Mouse (Mus musculus) hindbrain, embryonic 15.5 days (tissue): Measurements from ENCODE around the gene Cdca5. TPM values are rescaled to one million over a fixed set of nuclear protein-coding genes. Genes with fewer than 3 reads are reported as not detected.
"Not testable (repeated sequence)": the region's sequence is repeated elsewhere in the genome, so short reads cannot be mapped to it uniquely, and the experiment has no call there.

Experiments used
- ATAC-seq: fragments of 200-750 bp; cut with Nextera tagmentation; 2 replicates; pipeline ENCODE4 v1.8.0; 2017; ENCODE audit warnings: low read depth, moderate number of reproducible peaks, moderate TSS enrichment; ENCODE audit not compliant: low FRiP score
- H3K27ac ChIP-seq: fragments of 300-500 bp; sonication (generic); replicated peaks from 2 replicates; pipeline ENCODE4 v1.5.1; 2015; ENCODE audit warnings: mild to moderate bottlenecking, inconsistent platforms
- H3K27me3 ChIP-seq: fragments of 300-500 bp; sonication (generic); 2 replicates; pipeline ENCODE4 v1.6.1; 2015; ENCODE audit warnings: control low read depth, inconsistent platforms
- H3K36me3 ChIP-seq: fragments of 300-500 bp; sonication (generic); 2 replicates; pipeline ENCODE4 v1.6.1; 2015; ENCODE audit warnings: control low read depth, inconsistent platforms
- H3K4me1 ChIP-seq: fragments of 300-500 bp; sonication (generic); replicated peaks from 2 replicates; pipeline ENCODE4 v1.6.1; 2015; ENCODE audit warnings: control low read depth, inconsistent platforms
- H3K4me2 ChIP-seq: fragments of 300-500 bp; sonication (generic); 2 replicates; pipeline ENCODE4 v1.6.1; 2015; ENCODE audit warnings: moderate library complexity, mild to moderate bottlenecking, inconsistent platforms
- H3K4me3 ChIP-seq: fragments of 300-500 bp; sonication (generic); 2 replicates; pipeline ENCODE4 v1.5.1; 2015; ENCODE audit warnings: mild to moderate bottlenecking, inconsistent platforms
- H3K9ac ChIP-seq: fragments of 300-500 bp; sonication (generic); 2 replicates; pipeline ENCODE4 v1.6.1; 2015; ENCODE audit warnings: inconsistent platforms
- H3K9me3 ChIP-seq: fragments of 300-500 bp; sonication (generic); 2 replicates; pipeline ENCODE4 v1.6.1; 2016; ENCODE audit warnings: control low read depth, inconsistent platforms
- WGBS: fragments of 180-500 bp; shearing (Covaris S2); methylation state at CpG from one replicate; pipeline ENCODE4 v1.1.7; 2015; 5-methylcytosine and 5-hydroxymethylcytosine counted together
- polyA plus RNA-seq: library from polyadenylated mRNA; unstranded; fragments of >200 nt; fragmentation: Nextera tagmentation; extraction: Ambion mirVana; gene quantifications from 2 replicates; pipeline ENCODE4 v1.2.1, GENCODE M21; 2015

Cdca5 gene
- polyA plus RNA-seq, 1 experiment from 2014 or later, result 8.4 TPM

DNA sequence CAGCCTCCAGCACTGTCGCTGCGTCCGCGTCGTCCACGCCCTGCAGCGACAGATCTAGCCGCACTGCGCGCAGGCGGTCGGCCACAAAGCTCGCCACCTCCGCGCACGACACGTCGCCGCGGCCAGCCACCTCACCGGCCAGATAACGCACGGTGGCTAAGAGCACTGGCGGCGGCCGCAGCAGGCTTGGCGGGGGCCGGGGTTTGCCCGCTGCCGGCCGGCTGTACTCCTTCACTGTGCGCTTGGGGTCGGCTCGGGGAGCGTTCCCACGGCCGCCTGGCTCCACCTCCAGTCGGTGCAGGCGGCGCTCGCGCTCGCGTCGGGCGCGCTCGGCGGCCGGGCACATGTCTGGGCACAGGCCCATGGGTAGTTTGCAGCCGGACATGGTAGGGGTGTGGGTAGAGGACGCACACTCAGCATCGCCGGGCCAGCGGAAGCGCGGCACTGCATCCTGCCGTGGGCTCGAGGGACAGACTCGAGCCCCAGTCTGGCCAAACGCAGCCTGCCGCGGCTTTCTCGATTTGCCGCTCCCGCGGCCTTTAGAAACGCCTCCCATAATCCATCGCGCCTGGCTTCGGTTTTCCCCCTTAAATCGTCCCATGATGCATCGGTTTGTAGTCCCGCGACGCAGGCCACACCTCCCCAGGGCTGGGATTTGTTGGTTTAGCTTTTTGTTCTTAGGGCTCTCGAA is 33.3 kb downstream of the Cdca5 start, which contains the start of gene Sac3d1:
Sac3d1 (minus strand) TSS at position 665 of the 691 bp plus-strand sequence.
- Histone ChIP-seq H3K9me3 (no peaks in the 10 kb centered on the region), H3K36me3 (peaks cover 25% of the 10 kb centered on the region), H3K4me1 (peaks cover 26% of the 10 kb centered on the region), H3K9ac (peak within 1 kb of the TSS; percentile 74), H3K27ac (peak within 1 kb of the TSS; percentile 92), H3K4me2 (peak within 1 kb of the TSS; percentile 83), H3K4me3 (peak within 1 kb of the TSS; percentile 87), H3K27me3 (no peaks in the 10 kb centered on the region)
- under 1% methylated on average over 77 of the region's 77 CpGs for WGBS
- ATAC-seq, result peak; percentile 93

DNA sequence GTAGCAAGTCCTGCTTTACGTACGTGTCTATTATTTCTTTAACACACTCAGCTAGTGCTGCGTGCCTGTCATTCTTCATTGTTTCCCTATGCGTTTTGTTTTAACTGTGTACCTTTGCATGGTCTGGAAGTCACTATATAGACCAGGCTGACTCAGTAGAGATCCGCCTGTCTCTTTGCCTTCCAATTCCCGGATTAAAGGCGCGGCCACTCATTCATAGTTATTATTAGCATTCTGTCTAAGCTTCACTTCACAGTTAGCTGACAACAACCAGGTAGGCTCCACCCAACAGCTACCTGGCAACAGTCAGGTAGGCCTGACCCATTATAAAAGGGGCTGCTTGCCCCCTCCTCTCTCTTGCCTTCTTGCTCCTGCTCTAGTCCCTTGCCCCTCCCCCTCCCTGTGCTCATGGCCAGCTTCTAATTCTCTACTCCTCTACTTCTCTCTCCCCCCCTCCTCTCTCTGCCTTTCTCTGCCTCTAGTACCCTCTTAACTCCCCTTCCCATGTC is 33.9 kb downstream of the Cdca5 start:
- peaks cover 22% of the 10 kb centered on the region for H3K36me3 ChIP-seq
- no peaks in the 10 kb centered on the region for H3K27me3 ChIP-seq
- H3K9me3 ChIP-seq, result no peaks in the 10 kb centered on the region

DNA sequence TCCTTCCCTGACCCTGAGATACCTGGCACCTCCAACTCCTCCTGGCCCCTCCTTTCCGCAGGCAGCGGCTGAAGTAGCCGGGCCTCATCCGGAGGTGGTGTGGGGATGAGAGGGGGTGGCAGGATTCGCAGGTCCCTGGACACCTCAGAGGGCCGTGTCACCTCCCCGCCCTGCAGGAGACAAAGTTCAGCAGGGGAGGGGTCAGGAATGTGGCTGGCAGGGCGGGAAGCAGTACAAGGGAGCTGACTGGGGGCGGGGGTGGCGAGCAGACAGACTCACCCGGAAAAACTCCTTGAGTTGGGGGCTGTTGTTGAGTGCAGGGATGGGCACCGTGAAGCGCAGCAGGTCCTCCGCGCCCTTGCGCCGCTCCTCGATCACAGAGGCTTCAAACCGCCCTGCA is 37.0 kb downstream of the Cdca5 start:
- Histone ChIP-seq H3K27me3 (no peaks in the 10 kb centered on the region), H3K4me2 (no peak overlapping the region), H3K4me3 (no peak overlapping the region), H3K4me1 (peaks cover 25% of the 10 kb centered on the region), H3K27ac (no peak overlapping the region), H3K9ac (no peak overlapping the region), H3K9me3 (no peaks in the 10 kb centered on the region), H3K36me3 (no peaks in the 10 kb centered on the region)
- no peak for ATAC-seq
- 22% methylated on average over 17 of the region's 19 CpGs for WGBS

More for the DNA sequence above, 33.9 kb downstream of the Cdca5 start:
- H3K4me2 ChIP-seq, result peak overlapping the region; percentile 83
- H3K27ac ChIP-seq, result peak overlapping the region; percentile 92
- peak overlapping the region; percentile 87 for H3K4me3 ChIP-seq
- peak overlapping the region; percentile 74 for H3K9ac ChIP-seq
- ATAC-seq, result peak; percentile 60
- WGBS, result 1% methylated on average over 8 of the region's 8 CpGs
- H3K4me1 ChIP-seq, result peaks cover 28% of the 10 kb centered on the region

DNA sequence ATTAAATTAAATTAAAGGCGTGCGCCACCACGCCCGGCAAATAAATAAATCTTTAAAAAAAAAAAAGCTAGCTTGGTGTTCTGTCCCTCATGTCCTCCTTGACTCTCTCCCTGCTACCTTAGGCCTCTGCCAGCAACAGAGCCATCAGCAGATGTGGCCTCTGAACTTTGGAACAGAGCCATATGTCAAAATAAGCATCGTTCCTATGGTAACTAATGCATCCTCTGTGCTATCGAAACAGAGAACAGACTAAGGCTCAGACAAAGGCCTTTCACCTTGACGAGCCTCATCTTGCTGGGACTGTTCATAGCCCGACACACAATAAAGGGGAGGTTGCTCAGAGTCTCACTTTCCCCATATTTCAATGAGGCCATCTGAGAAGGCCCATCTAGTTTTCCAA is 38.5 kb downstream of the Cdca5 start:
- peaks cover 19% of the 10 kb centered on the region for H3K4me1 ChIP-seq
- 58% methylated on average over 8 of the region's 8 CpGs for WGBS
- H3K27ac ChIP-seq, result no peak overlapping the region
- no peaks in the 10 kb centered on the region for H3K27me3 ChIP-seq
- no peak overlapping the region for H3K9ac ChIP-seq
- H3K36me3 ChIP-seq, result no peaks in the 10 kb centered on the region
- no peaks in the 10 kb centered on the region for H3K9me3 ChIP-seq
- H3K4me2 ChIP-seq, result no peak overlapping the region
- ATAC-seq, result no peak
- no peak overlapping the region for H3K4me3 ChIP-seq

DNA sequence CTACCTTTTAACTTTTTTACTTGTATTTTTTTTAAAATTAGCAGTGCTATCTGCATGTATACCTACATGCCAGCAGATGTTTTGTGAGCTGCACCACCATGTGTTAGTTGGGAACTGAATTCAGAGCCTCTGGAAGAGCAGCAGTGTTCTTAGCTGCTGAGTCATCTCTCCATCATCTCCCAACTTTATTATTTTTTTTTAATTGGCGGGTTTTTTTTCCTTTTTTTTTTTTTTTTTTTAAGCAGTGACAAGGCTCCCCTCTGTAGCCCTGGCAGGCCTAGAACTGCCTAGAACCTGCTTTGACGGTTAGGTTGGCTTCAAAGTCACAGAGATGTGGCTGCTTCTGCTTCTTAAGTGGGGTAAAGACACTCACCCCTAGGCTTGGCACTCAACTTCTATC is 40.1 kb downstream of the Cdca5 start:
- Histone ChIP-seq H3K27me3 (no peaks in the 10 kb centered on the region), H3K36me3 (no peaks in the 10 kb centered on the region), H3K4me1 (peaks cover 12% of the 10 kb centered on the region), H3K4me2 (no peak overlapping the region), H3K9ac (no peak overlapping the region), H3K4me3 (no peak overlapping the region), H3K9me3 (no peaks in the 10 kb centered on the region), H3K27ac (no peak overlapping the region)
- no peak for ATAC-seq
- WGBS, result 75% methylated on average over 2 of the region's 2 CpGs

DNA sequence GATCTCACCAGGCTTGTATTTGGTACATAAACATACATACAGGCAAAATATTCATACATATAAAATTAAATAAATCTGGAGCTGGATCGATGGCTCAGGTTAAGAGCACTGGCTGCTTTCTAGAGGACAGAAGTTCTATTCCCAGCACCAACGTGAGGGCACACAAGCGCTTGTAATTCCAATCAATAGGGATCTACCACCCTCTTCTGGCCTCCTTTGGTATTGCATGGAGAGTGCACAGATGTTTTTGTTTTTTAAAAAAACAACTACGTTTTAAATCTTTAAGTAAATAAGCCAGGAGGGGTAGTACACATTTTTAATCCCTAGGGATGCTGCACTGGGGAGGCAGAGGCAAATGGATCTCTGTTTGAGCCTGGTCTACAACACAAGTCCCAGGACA is 41.5 kb downstream of the Cdca5 start:
- Histone ChIP-seq H3K9ac (no peak overlapping the region), H3K4me1 (peaks cover 12% of the 10 kb centered on the region), H3K27ac (no peak overlapping the region), H3K27me3 (no peaks in the 10 kb centered on the region), H3K4me3 (no peak overlapping the region), H3K36me3 (no peaks in the 10 kb centered on the region), H3K9me3 (no peaks in the 10 kb centered on the region), H3K4me2 (no peak overlapping the region)
- no peak for ATAC-seq
- WGBS, result 19% methylated on average over 4 of the region's 4 CpGs

DNA sequence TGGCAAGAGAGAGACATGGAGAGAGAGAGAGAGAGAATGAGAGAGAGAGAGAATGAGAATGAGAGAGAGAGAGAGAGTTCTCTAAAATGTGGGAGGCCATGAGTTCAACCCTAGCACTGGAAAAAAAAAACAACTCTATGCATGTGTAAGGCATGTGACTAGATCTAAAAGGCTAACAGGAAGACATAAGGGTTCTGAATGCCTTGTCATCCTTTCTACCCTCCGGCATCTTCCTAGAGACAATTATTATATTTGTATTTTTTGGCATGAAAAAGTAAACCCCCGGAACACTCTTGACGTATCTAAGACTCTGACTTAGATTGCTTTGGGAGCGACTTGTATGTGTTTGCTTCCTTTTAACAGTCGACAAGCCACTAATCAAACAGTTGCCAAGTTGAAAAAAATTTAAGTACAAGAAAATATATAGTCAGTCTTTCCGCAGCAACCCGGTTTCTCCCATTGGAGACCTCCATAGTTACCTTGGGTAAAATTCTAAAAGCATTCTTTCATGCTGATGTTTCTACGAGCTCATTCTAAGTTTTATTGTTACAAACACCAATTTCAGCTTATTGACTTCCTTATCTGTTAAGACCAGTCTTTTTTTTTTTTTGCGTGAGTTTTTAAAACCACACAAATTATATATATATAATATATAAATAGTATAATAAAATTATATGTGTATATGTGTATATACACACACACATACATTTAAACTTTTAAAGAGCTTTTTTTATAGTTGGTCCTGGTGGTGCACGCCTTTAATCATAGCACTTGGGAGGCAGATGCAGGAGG is 42.2 kb downstream of the Cdca5 start:
- H3K27ac ChIP-seq, result peak overlapping the region; percentile 89
- peaks cover 12% of the 10 kb centered on the region for H3K4me1 ChIP-seq
- no peaks in the 10 kb centered on the region for H3K36me3 ChIP-seq
- H3K27me3 ChIP-seq, result no peaks in the 10 kb centered on the region
- WGBS, result 77% methylated on average over 10 of the region's 10 CpGs
- H3K9ac ChIP-seq, result no peak overlapping the region
- H3K9me3 ChIP-seq, result no peaks in the 10 kb centered on the region
- no peak for ATAC-seq
- H3K4me2 ChIP-seq, result peak overlapping the region; percentile 55
- H3K4me3 ChIP-seq, result peak overlapping the region; percentile 56

DNA sequence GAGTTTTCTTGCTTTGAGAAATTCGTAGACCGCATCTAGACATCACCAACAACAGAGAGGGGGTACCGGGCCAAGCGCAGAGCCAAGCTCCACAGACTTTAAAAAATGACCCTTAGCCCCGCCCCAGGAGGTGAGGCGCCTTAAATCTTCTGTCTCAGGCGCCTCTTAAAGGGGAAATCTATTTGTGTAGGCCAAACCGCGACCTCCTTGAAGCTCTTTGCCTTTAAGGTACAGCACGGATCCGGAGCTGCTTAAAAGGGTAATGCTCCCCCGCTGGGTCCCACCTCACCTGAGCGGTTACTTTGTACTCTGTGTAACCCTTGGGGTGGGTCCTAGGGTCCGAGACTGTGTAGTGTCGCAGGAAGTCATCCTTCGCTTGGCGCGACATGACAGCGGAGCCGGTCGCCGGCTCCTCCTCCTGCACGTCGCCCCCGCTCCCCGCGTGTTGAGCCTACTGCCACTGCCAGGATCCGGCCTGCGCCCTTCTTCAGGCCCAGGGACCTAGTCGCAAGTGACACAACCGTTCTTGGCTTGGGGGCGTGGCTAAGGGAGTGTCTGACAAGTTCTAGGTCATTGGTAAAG is 43.1 kb downstream of the Cdca5 start, which contains the start of gene Snx15:
Snx15 (minus strand) TSS at position 545 of the 582 bp plus-strand sequence.
- Histone ChIP-seq H3K27me3 (no peaks in the 10 kb centered on the region), H3K36me3 (no peaks in the 10 kb centered on the region), H3K9me3 (no peaks in the 10 kb centered on the region), H3K4me1 (peaks cover 12% of the 10 kb centered on the region), H3K4me3 (peak within 1 kb of the TSS; percentile 56), H3K9ac (peak within 1 kb of the TSS; percentile 65), H3K4me2 (peak within 1 kb of the TSS; percentile 55), H3K27ac (peak within 1 kb of the TSS; percentile 89)
- under 1% methylated on average over 32 of the region's 32 CpGs for WGBS
- peak; percentile 95 for ATAC-seq

DNA sequence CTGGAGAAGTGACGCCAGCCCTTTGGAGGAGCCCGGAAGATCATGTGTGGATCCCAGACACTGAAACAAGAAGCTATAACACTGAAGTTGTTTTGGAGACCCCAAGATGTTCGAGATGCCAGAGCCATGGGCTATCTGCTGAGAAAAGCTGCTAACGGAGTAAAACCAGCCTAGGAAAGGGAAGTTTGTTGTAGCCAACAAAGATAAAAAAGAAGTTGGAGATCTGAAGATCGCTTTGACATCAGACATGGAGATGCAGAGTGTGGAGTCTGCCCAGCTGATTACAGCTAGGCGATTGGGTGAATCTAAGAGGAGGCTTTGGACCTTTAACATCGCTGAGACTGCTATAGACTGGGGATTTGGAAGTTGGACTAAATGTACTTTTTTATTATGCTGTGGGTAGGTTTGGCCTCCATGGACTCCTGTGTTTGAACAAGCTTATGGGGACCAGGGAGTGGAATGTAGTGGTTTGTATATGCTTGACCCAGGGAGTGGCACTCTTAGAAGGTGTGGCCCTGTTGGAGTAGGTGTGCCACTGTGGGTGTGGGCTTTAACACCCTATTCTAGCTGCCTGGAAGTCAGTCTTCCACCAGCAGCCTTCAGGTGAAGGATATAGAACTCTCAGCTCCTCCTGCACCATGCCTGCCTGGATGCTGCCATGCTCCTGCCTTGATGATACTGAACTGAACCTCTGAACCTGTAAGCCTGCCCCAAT is 45.8 kb downstream of the Cdca5 start:
- ATAC-seq, H3K9me3 ChIP-seq, H3K36me3 ChIP-seq, H3K27me3 ChIP-seq, H3K27ac ChIP-seq, H3K9ac ChIP-seq, H3K4me3 ChIP-seq, H3K4me2 ChIP-seq: not testable (repeated sequence)
- 74% methylated on average over 7 of the region's 7 CpGs for WGBS
- H3K4me1 ChIP-seq, result peaks cover 10% of the 10 kb centered on the region

DNA sequence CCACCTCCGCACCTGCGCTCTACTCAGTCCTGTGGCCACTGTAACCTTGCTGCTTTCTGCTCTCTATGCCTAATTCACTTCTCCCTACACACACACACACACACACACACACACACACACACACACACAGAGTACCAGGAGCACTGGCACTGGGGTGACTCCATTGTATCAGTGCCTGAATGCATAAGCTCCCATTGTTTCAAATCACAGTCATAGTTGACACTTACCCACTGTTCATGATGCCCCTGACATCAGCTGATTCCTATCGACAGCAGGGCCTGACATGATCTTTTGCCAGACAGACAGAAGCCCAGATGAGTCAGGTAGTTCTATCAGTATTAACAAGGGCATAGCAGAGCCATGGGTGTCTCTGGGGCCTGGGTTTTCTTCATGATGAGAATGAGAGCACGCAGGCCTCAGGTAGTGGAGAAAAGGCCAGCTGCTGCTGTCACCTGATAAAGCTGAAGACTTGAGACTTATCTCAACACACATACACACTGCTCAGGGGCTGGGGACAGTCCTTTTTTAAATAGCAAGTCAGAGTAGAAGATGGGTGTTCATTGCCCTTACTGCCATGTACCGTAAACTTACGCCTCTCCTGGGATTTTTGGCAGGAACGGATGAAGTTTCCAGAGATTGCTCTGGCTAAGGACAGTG is 47.5 kb downstream of the Cdca5 start:
- H3K36me3 ChIP-seq, result peaks cover 12% of the 10 kb centered on the region; the same call in 1 of the 2 replicates
- no peak overlapping the region for H3K9ac ChIP-seq
- WGBS, result 78% methylated on average over 7 of the region's 7 CpGs
- no peak overlapping the region for H3K4me2 ChIP-seq
- H3K27me3 ChIP-seq, result no peaks in the 10 kb centered on the region
- ATAC-seq, result no peak
- H3K4me3 ChIP-seq, result no peak overlapping the region
- peaks cover 5% of the 10 kb centered on the region; the same call in 1 of the 2 replicates for H3K4me1 ChIP-seq
- H3K27ac ChIP-seq, result no peak overlapping the region
- H3K9me3 ChIP-seq, result no peaks in the 10 kb centered on the region

DNA sequence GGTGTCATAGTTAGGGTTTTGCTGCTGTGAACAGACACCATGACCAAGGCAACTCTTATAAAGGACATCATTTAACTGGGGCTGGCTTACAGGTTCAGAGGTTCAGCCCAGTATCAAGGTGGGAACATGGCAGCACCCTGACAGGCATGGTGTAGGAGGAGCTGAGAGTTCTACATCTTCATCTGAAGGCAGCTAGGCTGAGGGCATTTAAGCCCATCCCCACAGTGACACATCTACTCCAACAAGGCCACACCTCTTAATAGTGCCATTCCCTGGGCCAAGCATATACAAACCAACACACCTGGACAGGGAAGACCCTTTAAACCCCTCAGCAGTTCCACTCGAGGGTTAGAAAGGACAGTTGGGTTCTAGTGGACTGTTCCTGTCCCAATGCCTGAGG is 48.4 kb downstream of the Cdca5 start:
- 52% methylated on average over 1 of the region's 1 CpGs for WGBS
- ATAC-seq, result not testable (repeated sequence)
- peaks cover 16% of the 10 kb centered on the region; the same call in 1 of the 2 replicates for H3K36me3 ChIP-seq

More for the DNA sequence above, 48.4 kb downstream of the Cdca5 start:
- not testable (repeated sequence) for H3K4me2 ChIP-seq, H3K27ac ChIP-seq, H3K27me3 ChIP-seq, H3K4me3 ChIP-seq, H3K9ac ChIP-seq, H3K4me1 ChIP-seq, H3K9me3 ChIP-seq
